Mouse (Mus musculus) layer of hippocampus, adult 8-10 months (tissue): ENCODE results near the gene Caskin1. TPM values are rescaled to one million over a fixed set of nuclear protein-coding genes. Genes with fewer than 3 reads are reported as not detected.

Experiments
- DNase-seq, 2 experiments: peaks; one replicate each; pipeline ENCODE4 v3.0.0; 2022; ENCODE audit warnings: low spot score in 2 of 2
- total RNA-seq, 4 experiments: library from RNA; stranded (reverse); gene quantifications; 2 replicates each; pipeline ENCODE4 v1.2.4; 2022

The Caskin1 gene
- total RNA-seq, 4 experiments from 2014 or later: 134 to 172 (median 153) TPM

- peak in 1 of 2 experiments; percentile 25 for DNase-seq
Observed at GRCm38 (mm10) chr17:24470701-24471527, 17.5 kb upstream of the Caskin1 start.

DNA sequence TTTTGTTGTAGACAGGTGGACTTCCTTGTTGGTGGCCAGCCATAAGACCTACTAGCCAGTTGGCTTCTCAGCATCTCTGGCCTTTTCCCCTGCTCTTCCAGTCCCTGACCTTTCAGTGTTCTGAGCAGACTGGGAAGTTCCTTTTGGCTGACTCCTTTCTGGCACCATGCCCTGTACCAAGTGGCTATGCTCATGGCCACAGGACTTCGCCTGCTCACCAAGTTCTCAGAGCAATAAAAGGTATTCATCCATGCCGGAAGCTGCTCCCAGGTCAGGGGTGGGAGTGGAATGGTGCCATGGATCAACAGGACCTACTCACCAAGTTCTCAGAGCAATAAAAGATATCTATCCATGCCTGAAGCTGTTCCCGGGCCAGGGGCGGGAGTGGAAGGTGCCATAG, 15.9 kb upstream of the Caskin1 start:
- DNase-seq: no peak

DNA sequence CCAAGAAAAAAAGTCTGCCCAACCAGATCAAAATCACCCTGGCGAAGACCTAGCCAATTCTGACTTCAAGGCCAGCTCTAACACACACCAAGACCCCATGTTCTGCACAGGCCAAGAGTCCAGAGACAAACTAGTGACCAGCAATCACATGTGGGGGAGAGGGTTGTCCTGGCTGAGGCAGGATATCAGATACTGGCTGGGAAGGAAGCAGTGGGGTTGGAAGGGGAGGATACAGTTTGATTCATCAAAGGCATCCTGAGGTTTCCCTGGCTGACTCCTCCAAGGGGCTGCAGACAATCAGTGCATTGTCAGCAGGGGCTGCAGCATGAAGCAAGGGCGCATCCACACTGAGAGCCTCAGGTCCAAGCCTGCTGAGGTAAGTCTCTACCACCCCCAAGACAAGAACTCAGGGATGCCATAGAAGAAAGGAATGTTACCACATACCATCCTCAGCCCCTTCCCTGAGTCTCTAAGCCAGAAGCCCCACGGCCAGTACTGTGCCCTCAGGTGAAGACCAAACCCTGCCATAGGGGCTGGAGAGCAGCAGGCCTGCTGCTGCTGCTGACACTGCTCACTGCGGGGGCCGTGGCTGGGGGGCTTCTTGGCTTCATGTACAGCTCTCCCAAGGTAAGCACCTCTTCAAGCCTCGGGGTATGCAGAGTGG, 14.7 kb upstream of the Caskin1 start, which contains the start of gene Bricd5:
Bricd5 (plus strand) TSS at position 273 of the 664 bp plus-strand sequence.
- DNase-seq: no peak

- DNase-seq: peak; percentile 66 to 78
Observed at GRCm38 (mm10) chr17:24474557-24474956, 13.8 kb upstream of the Caskin1 start.

DNA sequence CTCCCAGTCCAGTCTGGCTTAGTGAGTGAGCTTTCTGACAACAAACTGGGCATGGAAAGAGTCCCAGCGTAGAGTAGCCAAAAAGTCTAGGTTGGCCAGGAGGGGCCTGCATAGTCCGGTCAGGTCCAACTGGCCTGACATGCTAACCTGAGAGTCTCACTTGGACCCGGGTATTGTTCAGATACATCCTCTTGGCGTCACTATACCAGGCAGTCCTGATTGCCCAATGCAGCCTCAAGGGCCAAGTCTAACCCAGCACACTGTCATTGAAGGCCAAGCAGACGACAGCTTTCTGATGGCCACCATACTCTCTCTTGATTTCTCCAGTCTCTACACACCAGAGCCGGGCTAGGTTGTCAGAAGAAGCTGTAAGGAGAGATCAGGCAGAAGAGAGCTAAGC, 12.8 kb upstream of the Caskin1 start:
- no peak for DNase-seq

GRCm38 (mm10) chr17:24476022-24476776, 12.2 kb upstream of the Caskin1 start:
- no peak for DNase-seq

GRCm38 (mm10) chr17:24477053-24477984, 11.1 kb upstream of the Caskin1 start:
- no peak for DNase-seq

DNA sequence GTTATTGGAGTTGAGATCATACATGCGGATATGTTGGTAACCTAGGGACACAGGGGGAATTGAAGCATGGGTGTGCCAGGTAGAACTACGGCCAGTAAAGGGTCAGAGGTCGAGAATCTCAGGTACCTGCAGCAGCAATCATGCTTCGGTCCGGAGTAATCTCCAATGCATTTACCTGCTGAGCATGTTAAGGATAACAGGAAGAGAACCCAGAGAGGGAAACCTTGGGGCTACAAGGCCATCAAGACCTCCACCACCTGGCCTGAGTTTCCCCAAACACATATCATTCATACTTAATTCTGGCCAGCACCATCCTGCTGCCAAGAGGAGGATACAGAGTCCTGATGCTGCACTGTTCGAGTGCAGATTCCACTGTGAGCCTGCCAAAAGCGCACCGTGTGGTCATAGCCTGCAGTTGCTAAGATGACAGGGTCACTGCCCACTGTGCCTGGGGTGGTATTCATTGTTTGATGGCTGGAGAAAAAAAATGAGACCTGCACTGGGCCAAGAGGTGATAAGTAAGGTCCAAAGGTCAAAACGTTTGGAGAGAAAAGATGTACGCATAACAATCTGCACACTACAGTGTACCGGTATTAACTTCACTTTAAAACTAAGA, 10.3 kb upstream of the Caskin1 start:
- no peak for DNase-seq

DNA sequence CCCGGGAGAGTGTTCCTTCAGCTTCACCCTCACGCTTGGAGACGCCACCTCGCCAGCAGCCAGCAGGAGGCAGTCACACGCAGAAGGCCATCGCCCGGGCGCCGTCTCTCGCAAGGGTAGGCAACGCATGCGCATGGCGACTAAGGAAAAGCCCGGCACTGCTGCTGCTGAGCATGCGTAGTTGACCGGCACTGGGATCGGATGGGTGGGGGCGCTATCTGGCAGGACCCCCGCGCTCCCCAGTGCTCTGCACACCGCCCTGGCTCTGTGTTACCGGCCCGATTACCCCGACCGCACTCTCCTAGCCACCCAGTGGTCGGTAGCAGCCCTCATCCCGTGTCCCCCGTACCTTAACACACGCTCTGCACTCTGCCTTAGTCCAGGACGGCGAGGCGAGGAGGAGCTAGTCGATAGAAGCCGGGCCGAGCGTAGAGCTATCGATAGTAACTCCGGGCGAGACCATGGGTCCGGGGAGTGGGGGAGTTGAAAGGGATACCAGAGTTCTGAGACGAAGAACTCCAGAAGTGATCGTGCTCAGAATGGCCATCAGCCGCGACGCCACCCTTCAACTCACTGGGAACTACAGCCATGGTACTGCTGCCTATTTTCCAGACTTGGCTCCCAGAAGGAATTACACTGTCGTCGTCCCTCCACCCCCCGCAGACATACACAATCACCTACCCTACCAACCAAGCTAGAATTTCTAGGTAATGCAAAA, 9.6 kb upstream of the Caskin1 start, which contains the start of gene Mlst8:
Mlst8 (minus strand) TSS at position 416 of the 718 bp plus-strand sequence.
- DNase-seq: peak; percentile 95 to 98

- no peak for DNase-seq
Observed at GRCm38 (mm10) chr17:24479431-24479830, 9.0 kb upstream of the Caskin1 start.

GRCm38 (mm10) chr17:24480201-24480826, 8.1 kb upstream of the Caskin1 start:
- DNase-seq: no peak

DNA sequence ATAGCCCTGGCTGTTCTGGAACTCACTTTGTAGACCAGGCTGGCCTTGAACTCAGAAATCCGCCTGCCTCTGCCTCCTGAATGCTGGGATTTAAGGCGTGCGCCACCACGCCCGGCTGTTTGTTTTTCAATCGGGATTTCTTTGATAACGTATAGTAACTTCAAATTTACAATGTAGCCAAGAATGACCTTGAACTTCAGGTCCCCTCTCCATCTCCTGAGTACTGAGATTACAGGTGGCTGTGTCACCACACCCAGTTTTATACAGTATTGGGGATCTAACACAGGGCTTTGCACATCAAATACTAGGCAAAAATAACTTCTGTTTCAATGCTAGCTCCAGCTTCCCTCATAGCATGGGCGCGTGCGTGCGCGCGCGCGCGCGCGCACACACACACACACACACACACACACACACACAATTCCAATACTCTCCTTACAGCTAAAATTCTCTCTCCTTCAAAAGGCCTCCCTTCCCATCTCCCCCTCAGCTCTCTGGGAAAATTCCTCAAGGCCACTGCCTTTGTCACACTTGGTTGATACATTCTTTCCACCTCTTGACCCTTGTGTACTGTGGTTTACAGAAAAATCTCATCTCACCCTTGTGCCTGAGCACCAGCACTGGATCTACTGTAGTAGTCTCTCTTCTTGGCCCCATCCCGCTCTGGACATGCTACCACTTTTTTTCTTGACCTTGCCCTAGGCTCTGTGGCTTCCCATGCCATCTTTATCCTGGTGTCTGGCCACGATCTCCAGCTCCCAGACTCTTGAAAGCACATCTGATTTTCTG, 7.2 kb upstream of the Caskin1 start:
- no peak for DNase-seq

DNA sequence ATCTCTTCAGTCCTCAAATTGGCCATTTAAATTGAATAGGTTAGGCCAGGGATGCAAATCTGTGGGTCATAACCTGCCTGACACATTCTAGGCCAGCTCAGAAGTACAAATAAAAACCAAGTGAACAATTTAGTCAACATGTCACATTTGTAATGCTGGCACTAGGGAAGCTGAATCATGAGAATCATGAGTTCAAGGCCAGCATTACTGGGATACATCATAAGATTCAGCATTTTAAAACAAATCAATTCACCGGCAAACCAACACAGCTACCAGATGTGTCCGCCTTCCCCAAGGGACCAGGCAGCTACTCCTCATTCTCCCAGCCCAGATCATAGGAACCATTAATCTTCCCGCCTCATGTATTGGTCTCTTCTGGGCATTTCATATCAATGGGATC, 4.9 kb upstream of the Caskin1 start:
- DNase-seq: no peak

DNA sequence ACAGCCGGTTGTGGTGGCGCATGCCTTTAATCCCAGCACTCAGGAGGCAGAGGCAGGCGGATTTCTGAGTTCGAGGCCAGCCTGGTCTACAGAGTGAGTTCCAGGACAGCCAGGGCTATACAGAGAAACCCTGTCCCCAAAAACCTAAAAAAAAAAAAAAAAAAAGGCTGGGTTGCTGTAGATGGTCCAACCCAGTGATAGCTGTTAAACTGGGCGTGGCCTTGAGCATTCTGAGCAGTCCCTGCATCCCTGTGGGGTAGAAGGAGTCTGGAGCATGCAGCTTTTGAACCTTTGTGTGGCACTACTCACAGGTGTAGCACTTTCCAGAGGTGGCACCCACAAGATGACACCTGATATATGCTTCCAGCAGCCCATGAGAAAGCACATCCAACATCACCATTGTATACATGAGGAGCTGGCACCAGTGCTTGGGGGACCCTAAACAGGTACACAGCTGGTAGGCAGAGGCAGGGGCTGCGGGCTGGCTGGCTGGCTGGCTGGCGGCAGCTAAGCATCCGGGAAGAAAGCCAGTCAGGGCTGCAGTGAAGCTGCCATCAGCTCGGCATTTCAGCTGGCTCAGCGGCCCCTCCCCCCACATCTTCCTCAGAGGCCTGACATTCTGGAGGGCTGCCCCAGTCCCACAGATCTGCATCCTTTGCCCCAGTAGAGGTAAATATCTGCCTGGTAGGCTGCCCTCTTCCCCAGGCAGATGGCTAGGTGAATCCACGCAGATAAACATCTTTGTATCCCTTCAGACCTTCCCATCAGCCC, 3.1 kb upstream of the Caskin1 start:
- no peak for DNase-seq

DNA sequence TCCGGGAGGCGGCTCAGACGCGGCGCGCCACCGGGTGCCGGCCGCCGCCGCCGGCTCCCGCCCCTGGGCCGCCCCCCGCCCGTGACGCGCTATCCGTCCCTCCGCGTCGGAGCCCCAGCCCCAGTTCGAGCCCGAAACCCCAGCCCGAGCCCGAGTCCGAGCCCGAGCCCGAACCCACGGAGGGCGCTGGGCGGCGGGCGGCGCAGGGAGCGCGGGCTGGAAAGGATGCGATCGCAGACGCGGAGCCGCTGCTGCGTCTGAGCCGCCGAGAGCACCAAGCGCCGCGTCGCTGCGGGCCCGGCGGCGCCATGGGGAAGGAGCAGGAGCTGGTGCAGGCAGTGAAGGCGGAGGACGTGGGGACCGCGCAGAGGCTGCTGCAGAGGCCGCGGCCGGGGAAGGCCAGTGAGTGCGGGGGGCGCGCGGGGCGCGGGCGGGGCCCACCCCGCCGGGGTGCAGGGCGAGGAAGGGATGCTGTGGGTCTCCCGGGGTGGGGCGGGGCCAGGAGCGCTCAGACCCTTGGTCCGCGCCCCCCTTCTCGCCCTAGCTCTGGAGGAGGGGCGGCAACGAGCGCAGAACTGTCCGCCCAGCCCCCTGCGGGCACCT, 362 bp downstream of the Caskin1 start:
- DNase-seq: peak in 1 of 2 experiments; percentile 12

DNA sequence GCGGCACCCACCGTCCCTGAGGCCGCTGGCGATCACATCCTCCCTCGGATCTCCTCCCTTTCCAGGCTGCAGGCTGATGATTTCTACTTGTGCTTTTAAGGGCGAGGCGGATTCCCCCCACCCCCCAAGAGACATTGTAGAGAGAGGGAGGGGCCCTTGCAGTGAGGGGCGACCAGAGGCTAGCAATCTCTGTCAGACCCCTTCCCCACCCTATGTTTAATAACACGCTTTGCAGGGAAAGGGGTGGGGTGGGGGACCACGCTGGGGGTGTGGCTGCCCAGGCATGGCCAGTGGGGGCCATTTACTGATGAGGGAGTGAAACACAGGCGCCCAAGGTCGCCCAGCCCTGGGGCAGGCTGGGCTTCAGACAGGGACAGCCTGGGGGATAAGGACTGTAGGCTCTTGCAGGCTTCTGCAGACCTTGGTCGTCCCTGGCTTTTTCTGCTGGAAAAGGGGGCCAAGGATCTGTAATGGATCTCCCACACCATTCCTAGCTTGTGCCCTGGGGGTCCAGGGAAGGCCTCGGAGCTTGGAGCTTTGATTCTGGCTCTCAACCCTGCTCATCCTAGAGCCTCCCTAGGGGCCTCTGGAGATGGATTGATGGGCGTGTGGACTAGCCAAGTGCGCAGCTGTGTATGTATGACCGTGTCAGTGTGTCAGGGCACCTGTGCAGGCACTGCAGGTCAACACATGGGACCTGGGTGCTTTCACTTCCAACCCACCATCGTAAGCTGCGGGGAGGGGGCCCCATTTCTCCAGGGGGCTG, 1.0 kb downstream of the Caskin1 start:
- DNase-seq: peak in 1 of 2 experiments; percentile 13
